Mouse (Mus musculus) testis, postnatal 10 days (tissue): ENCODE measurements around the gene 4930555G01Rik.
A peak's percentile ranks its signal among the peaks of the same experiment; 100 is the strongest.
"Not testable (repeated sequence)": the region's sequence is repeated elsewhere in the genome, so short reads cannot be mapped to it uniquely, and the experiment has no call there.

Experiments
- DNase-seq: peaks from one replicate; pipeline ENCODE4 v3.0.0; 2021; ENCODE audit warnings: low spot score

The 4930555G01Rik gene

GRCm38 (mm10) chr14:5050329-5050728 is at the start of gene 4930555G01Rik:
4930555G01Rik (plus strand) TSS chr14:5050629.
- not testable (repeated sequence) for DNase-seq

- not testable (repeated sequence) for DNase-seq
These were observed 34.8 kb upstream of the 4930555G01Rik start, which contains the start of gene Gm3298 for GRCm38 (mm10) chr14:5015591-5015990. Gm3298 (plus strand) TSS chr14:5015891.

- DNase-seq = peak; percentile 28
These were observed 20.4 kb downstream of the 4930555G01Rik start, which contains the start of gene Gm8281 for GRCm38 (mm10) chr14:5070611-5071490. Gm8281 (plus strand) TSS chr14:5071040.
